Mouse (Mus musculus): ENCODE data around the gene Tnfsf14.

DNA sequence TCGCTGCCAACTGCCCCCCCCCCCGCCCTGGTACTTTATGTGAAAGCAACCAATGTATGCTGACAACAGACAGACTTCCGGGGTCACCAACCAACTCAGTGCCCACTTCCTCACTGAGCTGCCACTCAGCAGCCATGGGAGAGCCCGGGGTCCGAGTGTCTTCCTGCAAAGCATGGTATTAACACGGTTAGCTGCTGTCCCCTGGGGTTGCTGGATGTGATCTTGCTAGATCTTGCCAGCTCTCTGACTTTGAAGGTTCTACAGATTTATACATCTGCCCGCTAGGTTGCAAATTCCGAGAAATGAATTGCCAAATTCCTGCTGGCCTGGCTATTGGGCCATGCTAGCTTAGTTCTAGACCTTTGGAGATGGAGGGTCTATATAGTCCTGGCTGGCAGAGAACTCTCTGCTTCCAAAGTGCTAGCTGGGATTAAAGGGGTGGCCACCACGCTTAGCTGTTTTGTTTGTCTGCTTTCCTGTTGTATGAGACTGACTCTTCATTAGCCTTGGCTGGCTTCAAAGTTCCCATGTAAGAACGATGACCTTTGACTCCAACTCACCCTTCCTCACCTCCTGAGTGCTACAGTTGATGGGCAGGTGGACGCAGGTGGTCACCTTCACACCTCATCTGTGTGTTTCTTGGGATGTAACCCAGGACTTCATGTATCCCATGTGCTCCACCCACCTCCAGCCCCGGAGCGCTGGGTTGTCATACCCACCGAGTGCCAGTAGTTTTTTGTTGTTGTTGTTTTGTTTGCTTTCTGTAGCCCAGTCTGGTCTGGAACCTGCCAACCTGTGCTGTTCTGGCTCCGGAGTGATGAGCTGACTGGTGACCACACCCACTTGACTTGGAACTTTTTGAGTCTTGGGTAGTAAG, 36.1 kb upstream of the Tnfsf14 start:
- no peak for TF ChIP-seq CTCF (IDR thresholded peaks at IDR 0.05; ENCODE audit: insufficient read depth, low read length)
- TF ChIP-seq POLR2A (IDR thresholded peaks at IDR 0.05; ENCODE audit: borderline replicate concordance, extremely low read depth, low read depth, low read length): no peak

Measured in lung, adult 2 months (tissue).